Mouse (Mus musculus): Measurements from ENCODE around the gene Chrnb2.
A peak's percentile ranks its signal among the peaks of the same experiment; 100 is the strongest.

The Chrnb2 gene

GRCm38 (mm10) chr3:89776001-89776400 is 11.6 kb upstream of the Chrnb2 start:
- DNase-seq (ENCODE audit: low spot score): no peak

GRCm38 (mm10) chr3:89774236-89774960 is 10.0 kb upstream of the Chrnb2 start:
- no peak for DNase-seq (ENCODE audit: low spot score)

GRCm38 (mm10) chr3:89773740-89774211 is 9.3 kb upstream of the Chrnb2 start:
- peak; percentile 42 for DNase-seq (ENCODE audit: low spot score)

- DNase-seq (ENCODE audit: low spot score): peak; percentile 97
Observed at GRCm38 (mm10) chr3:89772968-89773709, 8.7 kb upstream of the Chrnb2 start, which contains the start of gene Ube2q1. Gene Ube2q1, plus strand, starts transcription at chr3:89773616.

- DNase-seq (ENCODE audit: low spot score): peak; percentile 95
Observed at GRCm38 (mm10) chr3:89772588-89772967, 8.1 kb upstream of the Chrnb2 start.

GRCm38 (mm10) chr3:89770425-89771002 is 6.1 kb upstream of the Chrnb2 start:
- DNase-seq (ENCODE audit: low spot score): peak; percentile 35

GRCm38 (mm10) chr3:89769584-89769983 is 5.2 kb upstream of the Chrnb2 start:
- DNase-seq (ENCODE audit: low spot score): no peak

- no peak for DNase-seq (ENCODE audit: low spot score)
Observed at GRCm38 (mm10) chr3:89759786-89760185, 4.6 kb downstream of the Chrnb2 start.

- DNase-seq (ENCODE audit: low spot score): no peak
Observed at GRCm38 (mm10) chr3:89757851-89758250, 6.6 kb downstream of the Chrnb2 start.

- no peak for DNase-seq (ENCODE audit: low spot score)
Observed at GRCm38 (mm10) chr3:89755283-89755682, 9.1 kb downstream of the Chrnb2 start.

GRCm38 (mm10) chr3:89752307-89752706 is 12.1 kb downstream of the Chrnb2 start:
- peak; percentile 67 for DNase-seq (ENCODE audit: low spot score)

- no peak for DNase-seq (ENCODE audit: low spot score)
Observed at GRCm38 (mm10) chr3:89738509-89738908, 25.9 kb downstream of the Chrnb2 start.

- no peak for DNase-seq (ENCODE audit: low spot score)
Observed at GRCm38 (mm10) chr3:89732091-89732490, 32.3 kb downstream of the Chrnb2 start.

- DNase-seq (ENCODE audit: low spot score): peak; percentile 83
Observed at GRCm38 (mm10) chr3:89730350-89731331, 33.8 kb downstream of the Chrnb2 start.

GRCm38 (mm10) chr3:89728848-89729247 is 35.6 kb downstream of the Chrnb2 start:
- DNase-seq (ENCODE audit: low spot score): no peak

- peak; percentile 80 for DNase-seq (ENCODE audit: low spot score)
Observed at GRCm38 (mm10) chr3:89727028-89727427, 37.4 kb downstream of the Chrnb2 start.

GRCm38 (mm10) chr3:89723400-89724084 is 40.9 kb downstream of the Chrnb2 start:
- DNase-seq (ENCODE audit: low spot score): no peak

GRCm38 (mm10) chr3:89722032-89722431 is 42.4 kb downstream of the Chrnb2 start:
- no peak for DNase-seq (ENCODE audit: low spot score)

- DNase-seq (ENCODE audit: low spot score): no peak
Observed at GRCm38 (mm10) chr3:89715967-89716256, 48.5 kb downstream of the Chrnb2 start.

GRCm38 (mm10) chr3:89715207-89715966 is 49.0 kb downstream of the Chrnb2 start:
- peak; percentile 74 for DNase-seq (ENCODE audit: low spot score)

Data from MN1 (cell line).